Mouse (Mus musculus) layer of hippocampus, postnatal 25 days (tissue): ENCODE measurements at regions not wholly inside any gene's neighbourhood (a gene's known extent, or its start where the extent isn't known, plus 50 kb on each side); places are given as distances from the start of the nearest gene placed in this dataset.

Experiments used
- DNase-seq, 2 experiments: peaks; one replicate each; pipeline ENCODE4 v3.0.0; 2022; ENCODE audit warnings: mixed read lengths in 2 of 2, low spot score in 1 of 2; ENCODE audit errors: extremely low spot score in 1 of 2

GRCm38 (mm10) chr7:71873817-71874216 lies 432.6 kb downstream of the Mctp2 start:
- no peak for DNase-seq

DNA sequence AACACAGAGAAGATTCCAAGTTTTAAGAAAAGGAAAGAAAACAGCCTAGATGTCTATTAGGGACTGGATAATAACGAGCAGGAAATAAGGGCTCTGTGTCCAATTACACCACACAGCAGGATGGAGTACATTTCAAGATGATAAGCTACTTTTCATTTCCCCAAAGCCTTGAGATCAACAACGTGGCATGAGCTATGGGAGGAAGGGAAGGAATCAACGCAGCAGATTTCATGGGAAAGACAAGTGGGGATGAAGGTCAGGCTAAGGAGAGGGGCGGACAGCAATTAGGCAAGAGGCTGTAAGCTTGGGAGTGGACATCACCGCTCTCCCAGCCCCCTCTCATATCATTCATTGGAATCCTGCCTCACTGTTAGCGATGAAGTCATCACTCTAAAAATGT lies 433.5 kb downstream of the Mctp2 start:
- DNase-seq: no peak

GRCm38 (mm10) chr7:71867090-71867489 lies 439.3 kb downstream of the Mctp2 start:
- DNase-seq: peak; percentile 21 to 66

DNA sequence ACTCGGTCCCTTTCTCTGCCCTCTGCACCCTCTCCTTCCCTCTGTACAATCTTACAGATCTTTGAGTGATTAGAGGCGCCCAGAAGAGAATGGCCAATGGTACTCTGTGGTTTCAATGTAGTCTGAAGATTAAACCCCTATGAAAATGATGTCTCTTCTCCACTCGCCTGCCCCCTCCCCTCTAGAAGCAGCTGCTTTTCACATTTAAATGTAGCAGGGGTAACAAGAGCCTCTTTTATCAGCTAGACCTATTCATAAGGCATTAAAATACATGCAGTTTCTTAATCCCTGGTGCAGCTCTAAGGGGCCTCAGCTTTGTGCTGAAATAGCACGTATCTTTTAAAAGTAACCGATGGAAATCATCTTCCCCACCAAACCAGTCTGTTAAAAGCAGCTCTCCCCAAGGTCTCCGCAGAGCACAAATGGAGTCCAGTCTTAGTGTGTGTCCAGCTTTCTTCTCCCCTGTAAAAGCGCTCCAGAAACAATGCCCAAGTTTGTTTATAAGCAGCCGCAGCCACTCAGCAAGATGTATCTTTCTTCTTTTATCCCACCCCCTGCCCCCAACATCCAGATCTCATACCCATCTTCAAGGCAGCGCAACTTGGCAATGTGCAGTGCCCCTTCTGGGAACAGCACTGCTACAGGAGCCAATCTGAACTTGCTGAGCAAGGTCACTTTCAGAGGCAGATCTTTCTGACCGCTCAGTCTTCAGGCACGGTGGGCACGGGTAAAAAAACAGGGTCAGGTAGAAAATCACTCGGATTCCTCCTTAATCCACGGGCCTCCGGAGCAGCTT lies 440.8 kb downstream of the Mctp2 start:
- DNase-seq: no peak

DNA sequence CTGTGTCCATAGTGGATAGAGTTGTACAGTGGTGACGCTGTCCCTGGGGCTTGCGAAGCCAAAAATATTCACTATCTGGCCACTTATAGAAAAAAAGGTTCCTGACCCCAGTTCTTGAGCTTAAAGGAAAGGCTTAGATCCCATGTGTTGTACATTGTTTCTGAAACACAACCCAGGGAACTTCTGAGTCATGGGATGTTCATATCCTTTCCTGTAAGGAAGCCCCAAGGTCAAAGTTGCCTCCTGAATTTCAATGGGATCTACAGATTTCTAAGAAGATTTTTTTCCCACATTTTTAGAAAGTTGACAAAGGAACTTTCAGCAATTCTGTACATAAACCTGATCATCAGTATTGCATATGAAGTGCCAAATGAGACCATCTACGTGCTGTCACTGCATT lies 453.5 kb downstream of the Mctp2 start:
- no peak for DNase-seq

GRCm38 (mm10) chr7:71849174-71849573 lies 457.2 kb downstream of the Mctp2 start:
- no peak for DNase-seq

- no peak for DNase-seq
Measured at GRCm38 (mm10) chr7:71837845-71838244, 468.6 kb downstream of the Mctp2 start.

DNA sequence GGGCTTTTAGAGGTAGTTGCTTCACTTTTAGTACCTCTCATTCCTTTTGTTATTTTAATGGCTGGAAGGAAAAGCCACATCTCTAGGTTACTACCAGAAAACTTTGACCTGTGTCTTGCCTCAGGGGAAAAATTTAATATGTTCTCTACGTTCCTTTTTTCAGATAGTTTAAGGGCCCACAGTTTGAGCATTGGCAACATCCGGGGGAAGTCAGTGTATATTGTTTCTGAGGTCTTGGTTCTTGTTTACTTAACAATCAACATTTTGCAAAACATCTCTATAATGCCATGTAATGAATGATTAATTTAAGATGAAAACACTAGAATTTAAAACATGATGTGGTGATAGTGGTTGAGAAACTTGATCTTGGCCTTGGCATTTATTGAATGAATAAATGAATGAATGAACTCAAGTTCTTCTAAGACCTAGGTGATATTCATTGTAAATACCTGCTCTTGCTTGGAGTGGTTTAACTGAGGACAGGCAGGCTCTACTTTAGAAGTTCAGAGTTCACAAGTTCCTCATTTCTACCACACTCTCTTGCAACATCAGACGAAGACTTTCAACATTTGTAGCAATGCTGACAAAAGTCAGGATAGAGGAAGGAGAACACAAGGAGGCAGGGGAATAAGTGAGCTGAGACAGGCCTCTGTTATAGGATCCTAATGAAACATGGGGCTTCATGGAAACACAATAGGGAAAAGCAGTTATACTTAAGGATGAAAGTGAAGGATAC lies 474.4 kb downstream of the Mctp2 start:
- DNase-seq: no peak

- DNase-seq: no peak
Measured at GRCm38 (mm10) chr7:71829567-71829966, 476.8 kb downstream of the Mctp2 start.

GRCm38 (mm10) chr7:71816138-71816537 lies 464.9 kb upstream of the Gm10295 start:
- DNase-seq: no peak

DNA sequence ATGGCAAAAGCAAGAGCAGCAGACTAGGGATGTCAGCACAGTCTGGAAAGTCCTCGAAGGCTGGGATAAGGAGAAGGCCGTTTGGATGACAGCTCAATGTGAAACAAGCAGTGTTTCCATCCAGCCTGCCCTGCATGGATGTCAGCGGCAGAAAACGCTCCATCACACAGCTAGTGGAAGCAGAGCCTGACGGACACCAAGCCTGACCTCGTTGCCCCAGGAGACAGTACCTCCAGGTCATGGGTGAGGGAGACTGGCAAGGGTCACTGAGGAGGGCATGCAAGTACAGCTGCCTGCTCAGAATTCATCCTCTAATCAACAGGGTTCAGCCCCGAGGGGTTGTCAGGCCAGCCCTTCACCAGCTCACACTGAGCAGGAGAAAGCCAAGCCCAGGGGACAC lies 442.9 kb upstream of the Gm10295 start:
- no peak for DNase-seq

- no peak for DNase-seq
Measured at GRCm38 (mm10) chr7:71788401-71788800, 437.1 kb upstream of the Gm10295 start.

DNA sequence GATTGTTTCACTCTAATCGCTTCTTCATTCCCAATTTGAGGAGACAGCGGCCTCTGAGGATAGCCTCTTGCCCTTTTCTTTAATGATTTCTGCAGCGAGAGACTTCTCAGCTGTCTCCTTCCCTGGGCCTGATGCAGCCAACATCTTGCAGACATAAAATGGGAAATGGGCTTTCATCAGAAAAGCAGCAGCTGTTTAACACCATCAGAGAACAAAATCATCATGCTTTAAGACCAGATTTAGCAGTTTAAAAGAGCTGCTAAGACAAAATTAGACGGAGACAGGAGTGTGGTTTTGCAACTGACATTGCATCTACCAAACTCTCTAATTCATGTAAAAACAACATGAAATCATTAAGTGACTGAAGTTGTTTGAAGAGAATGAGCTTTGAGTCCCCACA lies 431.2 kb upstream of the Gm10295 start:
- DNase-seq: no peak

DNA sequence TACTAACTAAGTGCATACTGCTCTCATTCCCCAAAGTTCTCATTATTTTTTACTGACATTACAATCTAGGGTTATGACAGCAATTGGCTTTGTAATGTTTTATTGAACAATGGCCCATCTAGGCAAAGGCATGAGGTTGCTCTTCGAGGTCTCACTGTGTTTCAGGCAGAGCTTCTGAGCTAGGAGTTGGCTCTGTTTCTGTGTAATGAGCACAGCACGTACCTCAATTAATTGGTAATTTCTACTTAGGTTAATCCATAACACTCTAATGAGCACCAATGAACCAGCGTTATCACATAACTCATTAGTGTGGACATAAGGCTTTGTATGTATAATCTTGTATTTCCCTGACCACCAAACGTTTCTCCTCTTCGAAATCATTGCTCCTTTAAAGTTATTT lies 398.6 kb upstream of the Gm10295 start:
- DNase-seq: no peak

DNA sequence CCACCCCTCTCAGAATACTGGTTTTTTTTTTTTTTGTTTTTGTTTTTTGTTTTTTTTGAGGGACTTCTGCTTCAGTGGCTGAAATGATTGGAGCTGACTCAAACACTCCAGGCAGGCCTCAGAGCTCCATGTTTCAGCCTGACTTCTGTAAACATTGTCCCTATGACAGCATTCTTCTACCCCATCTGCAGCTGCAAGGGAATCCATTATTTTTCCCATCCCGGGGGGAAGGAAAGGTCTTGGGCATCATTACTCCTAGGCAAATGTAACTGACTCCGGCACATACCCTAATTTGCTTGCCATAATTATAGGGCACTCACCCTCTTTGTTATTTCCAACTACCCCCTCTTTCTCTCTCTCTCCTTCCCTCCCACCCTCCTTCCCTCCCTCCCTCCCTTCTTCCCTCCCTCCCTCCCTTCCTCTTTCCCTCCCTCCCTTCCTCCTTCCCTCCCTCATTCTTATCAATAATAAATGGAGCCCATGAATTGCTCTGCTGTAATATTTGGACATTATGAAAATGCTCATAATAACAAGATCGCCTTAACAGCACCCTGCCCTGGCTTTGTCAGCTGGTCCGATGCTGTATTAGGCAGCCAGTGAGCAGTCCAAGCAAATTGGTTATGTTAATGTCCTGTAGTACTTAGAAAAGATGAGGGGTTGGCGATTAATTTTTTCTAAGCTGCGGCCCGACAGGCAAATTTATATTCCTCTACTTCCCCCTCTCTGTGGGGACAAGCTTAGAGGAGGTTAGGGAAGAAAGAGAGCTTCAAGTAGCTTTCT lies 395.0 kb upstream of the Gm10295 start:
- no peak for DNase-seq

GRCm38 (mm10) chr7:71728509-71728908 lies 377.2 kb upstream of the Gm10295 start:
- DNase-seq: no peak

GRCm38 (mm10) chr7:71708209-71708608 lies 356.9 kb upstream of the Gm10295 start:
- DNase-seq: no peak

DNA sequence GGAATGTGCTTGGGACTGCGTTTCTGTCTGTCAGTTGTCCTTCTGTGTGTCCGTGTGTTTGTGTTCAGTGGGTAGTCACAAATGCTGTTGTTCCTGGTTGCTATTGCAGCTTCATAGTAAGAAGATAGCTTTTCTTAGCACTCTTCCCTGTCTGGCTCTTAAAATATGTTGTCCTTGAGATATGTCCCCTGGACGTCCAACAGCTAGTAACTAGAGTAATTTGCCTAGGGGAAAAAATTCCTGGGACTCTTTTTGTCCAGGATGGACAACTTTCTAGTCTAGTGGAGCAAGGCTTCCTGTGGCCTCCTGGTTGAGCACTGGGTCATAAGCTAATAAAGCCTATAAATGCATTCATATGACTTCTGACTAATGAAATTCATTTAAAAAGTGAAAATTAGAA lies 354.9 kb upstream of the Gm10295 start:
- DNase-seq: no peak

DNA sequence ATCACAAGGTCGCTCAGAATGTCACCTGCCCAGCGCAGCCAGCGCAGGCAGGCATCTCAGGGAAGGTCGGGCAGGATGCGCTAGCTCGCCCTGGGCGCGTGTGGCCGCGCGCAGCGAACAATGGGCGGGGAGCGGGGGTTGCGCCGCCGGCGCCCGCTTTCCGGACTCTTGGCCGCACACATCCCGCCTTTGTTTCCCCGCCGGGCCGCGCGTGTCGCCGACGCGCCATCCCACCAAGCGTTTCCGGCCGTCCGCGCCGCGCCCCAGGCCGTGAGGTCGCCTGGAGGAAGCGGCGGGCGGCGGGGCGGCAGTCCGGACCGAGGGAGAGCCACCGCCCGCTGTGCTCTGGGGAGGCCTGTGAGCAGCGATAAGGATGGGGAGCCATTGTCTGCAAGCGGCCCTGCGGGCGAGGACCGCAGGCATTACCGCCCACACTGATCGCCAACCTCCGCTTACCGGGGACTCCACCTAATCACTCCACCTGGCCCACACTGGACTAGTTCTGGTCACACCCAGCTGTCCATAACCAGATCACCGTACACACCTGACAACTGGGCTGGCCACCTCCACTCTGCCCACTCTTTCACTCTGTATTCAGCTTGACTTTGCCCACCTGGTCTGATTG lies 354.3 kb upstream of the Gm10295 start:
- DNase-seq: peak; percentile 6 to 12

GRCm38 (mm10) chr7:71704661-71705240 lies 353.5 kb upstream of the Gm10295 start:
- no peak for DNase-seq
